Mouse (Mus musculus) spleen, adult 2 months (tissue): Measurements from ENCODE around the gene Fdx1l.
"Not testable (repeated sequence)": the region's sequence is repeated elsewhere in the genome, so short reads cannot be mapped to it uniquely, and the experiment has no call there.

Source experiments
- CTCF ChIP-seq: fragments of 200-500 bp; IDR thresholded peaks from 2 replicates; pipeline ENCODE4 v1.5.1; 2011; ENCODE audit warnings: mild to moderate bottlenecking, inconsistent platforms; ENCODE audit not compliant: insufficient read depth, insufficient read length, insufficient replicate concordance; ENCODE audit errors: extremely low read depth
- POLR2A ChIP-seq: fragments of 200-500 bp; IDR thresholded peaks from 2 replicates; pipeline ENCODE4 v1.6.1; 2011; ENCODE audit warnings: low read depth, low read length, inconsistent platforms

DNA sequence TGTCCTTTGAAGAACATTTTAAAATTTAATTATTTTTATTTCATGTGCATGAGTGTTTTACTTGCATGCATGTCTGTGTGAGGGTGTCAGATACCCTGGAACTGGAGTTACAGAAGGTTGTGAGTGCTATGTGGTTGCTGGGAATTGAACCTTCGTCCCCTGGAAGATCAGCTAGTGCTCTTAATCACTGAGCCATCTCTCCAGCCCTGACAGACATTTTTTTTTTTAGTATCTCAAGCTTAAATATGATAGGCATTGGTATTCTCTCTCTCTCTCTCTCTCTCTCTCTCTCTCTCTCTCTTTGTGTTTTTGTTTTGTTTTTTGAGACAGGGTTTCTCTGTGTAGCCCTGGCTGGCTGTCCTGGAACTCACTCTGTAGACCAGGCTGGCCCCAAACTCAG, 28.6 kb downstream of the Fdx1l start:
- TF ChIP-seq POLR2A, CTCF: not testable (repeated sequence)
